Mouse (Mus musculus) ovary, adult 10 weeks (tissue): Measurements from ENCODE around the gene Il17c. TPM values are rescaled to one million over a fixed set of nuclear protein-coding genes. Genes with fewer than 3 reads are reported as not detected.

Source experiments
- polyA plus RNA-seq: library from polyadenylated mRNA; stranded (reverse); fragments of 350-450 nt; fragmentation: Illumina TruSeq; extraction: RNeasy Lipid Tissue Mini Kit (QIAGEN cat#74804); gene quantifications from one replicate; pipeline ENCODE4 v1.2.3, GENCODE M21; 2014

Gene Il17c
- polyA plus RNA-seq = not detected

DNA sequence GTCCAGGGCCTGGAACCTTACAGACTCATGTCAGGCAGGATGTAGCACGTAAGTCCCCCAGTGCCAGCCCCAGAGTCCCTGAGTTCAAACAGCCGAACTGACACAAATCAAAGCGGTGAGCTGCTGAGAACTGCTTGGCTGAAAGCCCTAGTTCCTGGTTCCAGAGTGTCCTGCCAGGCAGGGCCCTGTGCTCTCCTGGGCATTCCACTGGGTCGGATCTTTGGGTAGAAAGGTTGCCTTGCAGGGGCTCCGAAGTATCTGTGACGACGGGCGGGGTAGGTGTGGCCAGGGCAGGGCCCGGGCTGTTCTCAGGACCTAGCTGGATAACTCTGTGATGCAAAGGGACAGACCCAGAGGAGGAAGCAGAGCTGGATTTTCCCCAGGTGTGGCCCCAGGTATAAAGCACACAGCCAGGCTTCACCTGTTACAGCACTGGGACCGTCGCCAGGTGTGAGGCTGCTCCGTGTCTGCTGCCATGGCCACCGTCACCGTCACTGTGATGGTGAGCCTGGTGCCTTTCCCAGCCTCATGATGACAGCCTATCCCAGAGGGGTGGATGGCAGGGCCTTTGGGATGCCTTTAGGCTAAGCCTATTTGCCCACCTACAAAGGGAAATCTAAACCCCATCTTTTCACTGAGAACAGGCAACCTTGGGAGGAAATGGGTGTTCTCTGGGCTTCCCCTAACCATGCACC lies at the start of gene Il17c:
TSS of gene Il17c (plus strand) at position 645 of the 695 bp plus-strand sequence.

DNA sequence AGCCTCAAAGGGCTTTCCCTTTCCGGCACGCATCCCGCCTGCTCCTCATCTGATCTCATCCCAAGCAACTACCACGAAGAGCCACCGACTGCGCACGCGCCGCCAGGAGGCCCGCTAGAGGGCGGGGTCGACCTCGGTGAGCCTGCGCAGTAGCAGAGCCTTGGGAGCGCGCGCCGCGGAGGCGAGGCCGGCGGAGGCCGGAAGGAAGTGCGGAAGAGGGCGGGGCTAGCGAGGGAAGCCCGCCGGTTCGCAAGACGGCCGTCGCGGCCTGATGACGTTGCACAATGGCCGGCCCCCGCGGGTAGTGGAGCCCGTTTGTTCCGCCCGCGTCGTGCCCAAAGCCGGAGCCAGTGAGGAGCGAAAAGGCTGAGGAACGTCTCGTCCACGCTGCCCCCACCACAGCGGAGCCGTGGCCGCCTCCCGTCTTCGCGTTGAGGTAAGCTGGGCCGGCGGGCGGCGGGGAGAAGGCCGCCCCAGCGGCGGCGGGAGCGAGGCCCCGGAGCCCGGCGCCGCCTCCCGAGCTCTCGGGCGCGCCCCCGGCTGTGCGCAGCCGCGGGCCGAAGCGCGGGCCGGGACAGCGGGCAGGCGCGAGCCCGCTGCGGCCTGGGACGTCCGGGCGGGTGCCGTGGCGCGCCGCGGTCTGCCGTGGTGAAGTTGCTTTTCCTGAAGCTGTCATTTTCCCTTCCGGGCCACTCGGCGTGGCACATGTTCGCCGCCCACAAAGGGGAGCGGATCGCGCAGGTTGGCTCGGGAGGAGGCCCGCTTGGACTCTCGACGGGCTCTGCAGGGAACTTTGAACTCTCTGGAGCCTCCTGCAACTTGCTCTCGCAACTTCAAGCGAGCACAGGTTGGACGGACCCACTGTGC lies 45.2 kb upstream of the Il17c start, which contains the start of gene Zc3h18:
TSS of gene Zc3h18 (plus strand) at position 245 of the 867 bp plus-strand sequence.

DNA sequence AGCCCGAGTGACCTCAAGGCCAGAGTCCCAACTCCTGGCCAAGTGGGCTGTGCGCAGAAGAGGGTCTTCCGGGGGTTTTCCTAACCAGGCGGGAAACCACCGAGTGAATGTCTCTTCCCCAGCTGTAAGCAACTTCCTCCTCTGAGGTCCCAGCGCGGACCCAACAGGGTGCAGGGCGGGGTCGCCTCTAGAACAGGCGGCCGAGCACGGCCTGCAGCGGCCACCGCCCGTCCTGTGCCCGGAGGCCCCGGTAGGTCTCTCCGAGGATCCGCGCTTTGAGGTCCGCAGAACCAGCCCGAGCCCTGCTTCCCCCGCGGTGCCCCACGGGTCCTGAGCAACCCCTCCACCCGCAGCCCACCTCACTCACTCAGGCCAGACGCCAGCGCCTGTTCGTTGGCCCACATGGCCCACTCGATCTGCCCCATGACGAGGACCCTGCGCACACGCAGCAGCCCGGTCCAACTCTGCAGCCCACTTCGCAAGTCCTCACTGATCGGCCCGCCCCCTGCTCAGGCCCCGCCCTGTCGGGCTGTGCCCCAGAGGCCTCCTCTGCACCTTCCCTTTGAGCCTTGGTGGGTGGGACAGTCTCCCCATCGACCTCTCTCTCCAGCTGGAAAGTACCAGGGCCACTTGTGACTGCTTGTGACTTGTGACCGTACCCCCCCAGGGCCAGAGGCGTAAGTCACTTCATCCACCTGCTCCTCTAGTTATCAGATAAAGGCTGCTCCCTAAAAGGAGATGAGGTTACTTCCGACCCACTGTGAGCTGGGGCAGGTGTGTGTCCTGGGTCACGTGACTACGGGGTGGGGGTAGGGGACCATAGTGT lies 10.8 kb downstream of the Il17c start, which contains the start of gene Cyba:
TSS of gene Cyba (minus strand) at position 488 of the 826 bp plus-strand sequence.

DNA sequence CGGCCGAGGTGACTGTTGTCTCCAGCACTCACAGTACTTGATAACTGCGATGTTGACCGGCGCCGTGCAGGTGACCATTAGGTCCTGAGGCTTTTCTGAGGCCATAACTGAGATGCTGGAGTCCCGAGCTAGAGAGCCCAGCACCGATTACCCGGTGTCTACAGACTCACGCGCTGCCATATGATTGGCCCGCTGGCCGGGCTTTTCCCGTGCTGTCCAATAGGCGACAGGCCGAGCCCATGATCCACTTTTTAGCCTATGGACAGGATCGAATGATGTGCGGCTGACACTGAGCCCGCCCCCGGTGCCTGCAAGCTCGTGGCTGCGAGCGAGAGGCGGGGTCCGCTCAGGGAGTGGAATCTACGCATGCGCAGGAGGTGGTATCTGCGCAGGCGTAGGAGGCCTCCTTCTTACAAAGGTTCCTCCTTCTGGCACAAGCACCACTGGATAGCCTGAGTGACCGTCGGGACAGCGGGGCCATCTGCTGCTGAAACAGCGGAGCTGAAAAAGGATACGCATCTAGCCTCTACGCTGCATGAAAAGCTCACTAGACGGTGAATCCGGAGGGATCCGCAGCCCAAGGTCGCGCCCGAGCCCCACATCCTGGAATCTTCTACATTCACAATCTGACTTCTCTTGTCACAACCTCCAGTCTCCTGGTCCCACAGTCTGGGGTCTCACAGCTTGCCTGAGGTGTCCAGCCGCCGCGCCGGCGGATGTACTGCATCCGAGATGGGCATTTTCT lies 21.6 kb downstream of the Il17c start, which contains the start of gene Mvd:
TSS of gene Mvd (minus strand) at position 161 of the 745 bp plus-strand sequence.

DNA sequence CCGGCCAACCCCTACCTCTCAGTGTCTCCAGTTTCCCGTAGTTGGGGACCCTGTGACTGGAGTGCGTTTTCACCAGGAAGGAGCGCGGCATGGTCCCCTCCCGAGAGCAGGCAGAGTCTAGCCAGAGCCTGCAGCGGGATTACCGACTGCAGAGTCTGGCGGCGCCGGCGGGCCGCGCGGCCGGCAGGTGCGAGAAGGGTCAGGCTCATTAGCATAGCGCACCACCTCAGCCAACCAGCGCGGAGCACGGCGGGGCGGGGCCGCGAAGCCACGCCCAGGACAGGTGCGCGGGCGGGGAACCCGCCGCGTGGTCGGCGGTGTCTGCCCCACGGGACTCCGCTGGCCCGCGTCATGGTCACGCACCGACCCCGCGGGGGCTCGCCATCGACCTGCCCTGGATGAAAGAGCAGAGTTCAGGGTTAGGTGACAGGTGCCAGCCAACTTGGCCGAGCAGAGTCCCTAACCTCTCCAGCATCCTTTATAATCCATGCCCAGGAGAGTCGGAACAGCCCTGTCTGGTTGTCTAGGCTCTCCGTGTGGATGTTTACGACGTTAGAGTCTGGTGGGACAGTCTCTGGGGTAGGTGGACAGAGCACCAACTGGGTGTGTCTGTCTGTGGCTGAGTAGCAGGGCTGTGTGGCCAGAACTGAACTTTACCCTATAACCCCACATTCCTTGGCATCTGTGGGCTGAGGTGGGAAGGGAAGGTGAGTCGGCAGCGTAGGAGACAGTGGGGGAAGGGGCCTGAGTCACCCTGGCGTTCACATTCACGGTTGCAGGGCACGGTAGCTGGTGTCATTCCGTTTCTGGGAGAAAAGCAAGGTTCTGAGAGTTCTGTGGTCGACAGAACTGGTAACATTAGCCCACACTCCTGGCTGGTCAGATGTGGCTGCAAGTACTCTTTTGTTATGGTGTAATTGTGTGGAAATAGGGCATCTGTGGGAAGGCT lies 39.0 kb downstream of the Il17c start, which contains the start of gene Snai3:
TSS of gene Snai3 (minus strand) at position 210 of the 949 bp plus-strand sequence.

Other genes starting within 250 kb of the Il17c start
- gene Zfpm1, start 139.9 kb upstream of the Il17c start, polyA plus RNA-seq = not detected
- not detected for gene Trhr2, start 61.3 kb upstream of the Il17c start, polyA plus RNA-seq
- 14.5 TPM for gene Zc3h18, start 45.4 kb upstream of the Il17c start, polyA plus RNA-seq
- gene Cyba, start 10.9 kb downstream of the Il17c start, polyA plus RNA-seq = not detected
- gene Mvd, start 21.4 kb downstream of the Il17c start, polyA plus RNA-seq = not detected
- gene Snai3, start 38.7 kb downstream of the Il17c start, polyA plus RNA-seq = not detected
- gene Rnf166, start 54.0 kb downstream of the Il17c start, polyA plus RNA-seq = 22.0 TPM
- not detected for gene Ctu2, start 54.1 kb downstream of the Il17c start, polyA plus RNA-seq
- 2.5 TPM for gene Piezo1, start 129.3 kb downstream of the Il17c start, polyA plus RNA-seq
- gene Cdt1, start 146.0 kb downstream of the Il17c start, polyA plus RNA-seq = 1.8 TPM
- not detected for gene Aprt, start 154.9 kb downstream of the Il17c start, polyA plus RNA-seq
- 1.1 TPM for gene Galns, start 189.4 kb downstream of the Il17c start, polyA plus RNA-seq
- 2.9 TPM for gene Trappc2l, start 189.6 kb downstream of the Il17c start, polyA plus RNA-seq
- gene Pabpn1l, start 200.7 kb downstream of the Il17c start, polyA plus RNA-seq = not detected